Mouse (Mus musculus): ENCODE measurements around the gene Luc7l3.

- no peak for TF ChIP-seq CTCF (IDR thresholded peaks at IDR 0.05; ENCODE audit: control insufficient read depth, insufficient read depth, insufficient replicate concordance, low read depth, low read length)
- TF ChIP-seq POLR2A (IDR thresholded peaks at IDR 0.05; ENCODE audit: control insufficient read depth, low read depth, low read length) = no peak
These were observed 48.2 kb upstream of the Luc7l3 start for GRCm38 (mm10) chr11:94369981-94370380.

Measured in testis, adult 2 months (tissue).